7 mouse cellular contexts compared by ENCODE assay signal in the genomic region with DNA sequence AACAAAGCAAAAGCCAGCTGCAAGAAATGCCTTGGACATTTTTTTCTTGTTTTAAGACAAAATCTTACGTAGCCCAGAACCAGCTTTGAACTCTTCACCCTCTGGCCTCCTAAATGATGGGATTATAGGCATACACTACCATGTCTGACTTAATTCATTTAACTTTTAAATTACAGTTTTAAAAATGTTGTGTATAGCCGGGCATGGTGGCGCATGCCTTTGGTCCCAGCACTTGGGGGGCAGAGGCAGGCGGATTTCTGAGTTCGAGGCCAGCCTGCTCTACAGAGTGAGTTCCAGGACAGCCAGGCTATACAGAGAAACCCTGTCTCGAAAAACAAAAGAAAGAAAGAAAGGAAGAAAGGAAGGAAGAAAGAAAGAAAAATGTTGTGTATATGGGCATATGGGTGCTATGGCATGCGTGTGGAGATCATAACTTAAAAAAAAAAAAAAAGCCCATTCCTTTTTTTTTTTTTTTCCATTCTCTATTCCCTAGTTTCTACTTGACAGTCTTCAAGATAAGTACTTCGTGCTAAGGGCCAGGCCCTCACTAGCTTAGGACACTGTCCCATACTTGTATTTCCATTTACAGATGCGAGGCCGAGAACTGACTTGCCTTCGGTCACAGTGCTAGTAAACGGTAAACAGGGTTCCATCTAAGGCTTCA. TPM values are rescaled to one million over a fixed set of nuclear protein-coding genes. Genes with fewer than 3 reads are reported as not detected.
A peak's percentile ranks its signal among the peaks of the same experiment; 100 is the strongest.
DNase-seq lines count a peak whose midpoint lies in the region; ATAC-seq and TF ChIP-seq lines count a peak whose summit lies in the region.

No protein-coding gene starts in this region.

- no peak for ATAC-seq in lung, postnatal 0 days
- no peak for ATAC-seq in forebrain, embryonic 11.5 days (replicated peaks; ENCODE audit: low FRiP score)
- peak; percentile 15 for ATAC-seq in limb, embryonic 11.5 days (ENCODE audit: insufficient number of reproducible peaks, low FRiP score, low TSS enrichment, low read depth)

- H3K4me3 ChIP-seq in lung, postnatal 0 days (ENCODE audit: low read depth, low read length): peak overlapping the region; percentile 67
- H3K4me3 ChIP-seq in forebrain, embryonic 11.5 days (ENCODE audit: low read depth, low read length): peak overlapping the region; percentile 77
- H3K4me3 ChIP-seq in limb, embryonic 11.5 days (ENCODE audit: low read depth, low read length): peak overlapping the region; percentile 75
- H3K4me3 ChIP-seq in small intestine, adult 2 months (ENCODE audit: low read depth, low read length): peak overlapping the region; percentile 72

- peak overlapping the region; percentile 63 for H3K4me2 ChIP-seq in lung, postnatal 0 days (replicated peaks; ENCODE audit: low read depth, low read length)
- H3K4me2 ChIP-seq in forebrain, embryonic 11.5 days (ENCODE audit: low read depth, low read length, severe bottlenecking): peak overlapping the region; percentile 68
- H3K4me2 ChIP-seq in limb, embryonic 11.5 days (ENCODE audit: low read depth, severe bottlenecking): peak overlapping the region; percentile 76

- TF ChIP-seq EP300 in lung, postnatal 0 days (IDR thresholded peaks at IDR 0.05): no peak

- 37% methylated on average over 12 of the region's 12 CpGs for WGBS in lung, postnatal 0 days
- 39% methylated on average over 12 of the region's 12 CpGs for WGBS in forebrain, embryonic 11.5 days
- 40% methylated on average over 12 of the region's 12 CpGs for WGBS in limb, embryonic 11.5 days
- 31% methylated on average over 12 of the region's 12 CpGs for WGBS in small intestine, adult 2 months

- no peaks in the 10 kb centered on the region; the same call in 1 of the 2 replicates for H3K4me1 ChIP-seq in lung, postnatal 0 days (ENCODE audit: insufficient read depth, low read depth, low read length)
- no peaks in the 10 kb centered on the region for H3K4me1 ChIP-seq in forebrain, embryonic 11.5 days (replicated peaks; ENCODE audit: control insufficient read depth, insufficient read depth, low read length)
- no peaks in the 10 kb centered on the region for H3K4me1 ChIP-seq in limb, embryonic 11.5 days (ENCODE audit: control insufficient read depth, insufficient read depth, low read length)
- H3K4me1 ChIP-seq in small intestine, adult 2 months (ENCODE audit: control insufficient read depth, insufficient read depth, insufficient read length, low read length): no peaks in the 10 kb centered on the region; the same call in 1 of the 2 replicates

- peak overlapping the region; percentile 75 for H3K9ac ChIP-seq in lung, postnatal 0 days (replicated peaks; ENCODE audit: low read depth)
- H3K9ac ChIP-seq in forebrain, embryonic 11.5 days (ENCODE audit: low read length): peak overlapping the region; percentile 85
- H3K9ac ChIP-seq in limb, embryonic 11.5 days (ENCODE audit: low read length): peak overlapping the region; percentile 82

- peak overlapping the region; percentile 99 for H3K27ac ChIP-seq in lung, postnatal 0 days (ENCODE audit: low read length)
- H3K27ac ChIP-seq in forebrain, embryonic 11.5 days (ENCODE audit: low read depth, low read length): peak overlapping the region; percentile 93
- H3K27ac ChIP-seq in limb, embryonic 11.5 days (replicated peaks; ENCODE audit: low read depth, low read length): peak overlapping the region; percentile 66
- H3K27ac ChIP-seq in small intestine, adult 2 months (ENCODE audit: insufficient read depth, low read depth, low read length): peak overlapping the region; percentile 87

- H3K9me3 ChIP-seq in lung, postnatal 0 days (ENCODE audit: low read length): no peaks in the 10 kb centered on the region
- H3K9me3 ChIP-seq in forebrain, embryonic 11.5 days (ENCODE audit: control insufficient read depth, low read length): no peaks in the 10 kb centered on the region
- no peaks in the 10 kb centered on the region for H3K9me3 ChIP-seq in limb, embryonic 11.5 days (ENCODE audit: control insufficient read depth, low read length)

- no peak for TF ChIP-seq CTCF in lung, postnatal 0 days (IDR thresholded peaks at IDR 0.05)
- no peak for TF ChIP-seq CTCF in small intestine, adult 2 months (IDR thresholded peaks at IDR 0.05; ENCODE audit: extremely low read depth, insufficient read length, insufficient replicate concordance, low read depth, low read length)

- DNase-seq in lung, postnatal 0 days (ENCODE audit: low spot score): no peak
- no peak for DNase-seq in lung, postnatal 36 days
- DNase-seq in forebrain, embryonic 11.5 days (ENCODE audit: low spot score): no peak
- DNase-seq in limb, embryonic 11.5 days (ENCODE audit: low spot score): no peak
- DNase-seq in retina, embryonic 14.5 days (ENCODE audit: low spot score): no peak
- DNase-seq in layer of hippocampus, adult 18-20 months (ENCODE audit: low spot score in 2 of 2): no peak

- no peak for TF ChIP-seq POLR2A in small intestine, adult 2 months (IDR thresholded peaks at IDR 0.05; ENCODE audit: low read depth, low read length)

- no peaks in the 10 kb centered on the region for H3K27me3 ChIP-seq in lung, postnatal 0 days (replicated peaks; ENCODE audit: insufficient read depth, low read length)
- no peaks in the 10 kb centered on the region for H3K27me3 ChIP-seq in forebrain, embryonic 11.5 days (ENCODE audit: control insufficient read depth, insufficient read depth, low read length)
- H3K27me3 ChIP-seq in limb, embryonic 11.5 days (ENCODE audit: control insufficient read depth, insufficient read depth, low read length): no peaks in the 10 kb centered on the region
- H3K27me3 ChIP-seq in small intestine, adult 2 months (ENCODE audit: control insufficient read depth, insufficient read depth, low read length): no peaks in the 10 kb centered on the region

- 0 out of 2 replicates have a peak, but pooled peaks cover 5% of the 10 kb centered on the region for H3K36me3 ChIP-seq in lung, postnatal 0 days (ENCODE audit: insufficient read depth, low read length)
- H3K36me3 ChIP-seq in forebrain, embryonic 11.5 days (ENCODE audit: control insufficient read depth, insufficient read depth, low read length): no peaks in the 10 kb centered on the region
- H3K36me3 ChIP-seq in limb, embryonic 11.5 days (ENCODE audit: control insufficient read depth, insufficient read depth, low read length): peaks cover 3% of the 10 kb centered on the region
- peaks cover 14% of the 10 kb centered on the region for H3K36me3 ChIP-seq in small intestine, adult 2 months (ENCODE audit: control insufficient read depth, insufficient read depth, low read length)

RNA-seq across cellular contexts. Expression of gene Eapp, which starts 0.7 kb away (rescaled TPM):
- polyA plus RNA-seq in lung, postnatal 0 days (2015; fragmentation: Nextera tagmentation; extraction: Ambion mirVana): 80.8 and 82.5 TPM in 2 replicates
- 76.1 and 78.4 TPM in 2 replicates for polyA plus RNA-seq in forebrain, embryonic 11.5 days (2014; fragmentation: Nextera tagmentation; extraction: Ambion mirVana)
- polyA plus RNA-seq in limb, embryonic 11.5 days (2014; fragmentation: Nextera tagmentation; extraction: Ambion mirVana): 68.3 and 75.7 TPM in 2 replicates
- 1.3 and 4.4 TPM in 2 replicates for polyA plus RNA-seq in small intestine, adult 2 months (2012; rRNA removed)
- 10 to 100 TPM; 36.3 to 39.3 TPM for total RNA-seq in layer of hippocampus, adult 18-20 months (2021)

RNA-seq across cellular contexts. Expression of gene Sptssa, which starts 38.6 kb away (rescaled TPM):
- polyA plus RNA-seq in lung, postnatal 0 days (2015; fragmentation: Nextera tagmentation; extraction: Ambion mirVana): 134 and 155 TPM in 2 replicates
- polyA plus RNA-seq in forebrain, embryonic 11.5 days (2014; fragmentation: Nextera tagmentation; extraction: Ambion mirVana): 170 and 179 TPM in 2 replicates
- 171 and 178 TPM in 2 replicates for polyA plus RNA-seq in limb, embryonic 11.5 days (2014; fragmentation: Nextera tagmentation; extraction: Ambion mirVana)
- 60.7 and 101 TPM in 2 replicates for polyA plus RNA-seq in small intestine, adult 2 months (2012; rRNA removed)
- total RNA-seq in layer of hippocampus, adult 18-20 months (2021): 10 to 100 TPM; 27.2 to 27.3 TPM

Comparison
In these comparisons a context has a peak if more than half of its experiments do, and no peak if none do; other contexts are left out.
1. RNA of gene Eapp, which starts 0.7 kb away (polyA plus RNA-seq): 80.8 to 82.5 TPM in lung, postnatal 0 days, 76.1 to 78.4 TPM in forebrain, embryonic 11.5 days and 68.3 to 75.7 TPM in limb, embryonic 11.5 days; 1.3 to 4.4 TPM in small intestine, adult 2 months; every median in the first group is over 10 times any median in the second.
2. Peak in every context shown above with its lines, with median percentiles within 50 percentile points of each other: H3K27ac ChIP-seq, H3K4me2 ChIP-seq, H3K4me3 ChIP-seq and H3K9ac ChIP-seq.